Mouse (Mus musculus): Measurements from ENCODE around the gene Stox2. TPM values are rescaled to one million over a fixed set of nuclear protein-coding genes. Genes with fewer than 3 reads are reported as not detected.

Stox2 gene
- polyA plus RNA-seq, 1 experiment from 2014 or later, result 8.1 TPM

GRCm38 (mm10) chr8:47392290-47392689, 53.9 kb downstream of the Stox2 start:
- H3K9me3 ChIP-seq, result no peaks in the 10 kb centered on the region
- no peak overlapping the region for H3K27ac ChIP-seq
- H3K4me1 ChIP-seq (replicated peaks), result no peaks in the 10 kb centered on the region
- 83% methylated on average over 18 of the region's 18 CpGs for WGBS
- no peak overlapping the region for H3K4me2 ChIP-seq (replicated peaks)
- H3K9ac ChIP-seq, result no peak overlapping the region
- H3K27me3 ChIP-seq (replicated peaks), result no peaks in the 10 kb centered on the region
- H3K36me3 ChIP-seq, result no peaks in the 10 kb centered on the region
- no peak for ATAC-seq
- no peak overlapping the region for H3K4me3 ChIP-seq (replicated peaks)

DNA sequence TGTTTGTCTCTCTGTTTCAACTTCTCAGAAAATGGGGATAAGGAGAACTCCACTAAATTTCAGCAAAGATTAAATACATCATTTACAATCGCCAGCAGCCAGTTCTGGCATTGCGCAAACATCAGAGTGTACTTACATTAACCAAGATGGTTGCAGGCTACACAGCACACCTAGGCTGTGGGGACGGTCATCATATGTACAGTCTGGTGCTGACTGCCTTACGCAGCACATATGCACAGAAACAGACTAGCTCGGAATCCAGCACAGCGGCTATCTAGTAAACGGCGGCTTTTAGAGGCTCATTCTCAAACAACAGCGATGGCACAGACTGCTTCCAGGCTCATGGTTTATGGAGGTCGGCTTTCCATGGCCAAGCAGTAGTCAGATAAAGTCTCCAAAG, 54.3 kb downstream of the Stox2 start:
- H3K27ac ChIP-seq, result no peak overlapping the region
- WGBS, result 90% methylated on average over 10 of the region's 10 CpGs

GRCm38 (mm10) chr8:47389430-47389829, 56.7 kb downstream of the Stox2 start:
- Histone ChIP-seq H3K9ac (no peak overlapping the region), H3K4me1 (replicated peaks) (no peaks in the 10 kb centered on the region), H3K27me3 (replicated peaks) (no peaks in the 10 kb centered on the region), H3K9me3 (no peaks in the 10 kb centered on the region), H3K36me3 (no peaks in the 10 kb centered on the region), H3K4me2 (replicated peaks) (no peak overlapping the region), H3K27ac (no peak overlapping the region), H3K4me3 (replicated peaks) (no peak overlapping the region)
- no peak for ATAC-seq
- whole genome bisulfite sequencing, result 67% methylated on average over 3 of the region's 3 CpGs

More for the DNA sequence above, 54.3 kb downstream of the Stox2 start:
- no peak overlapping the region for H3K4me2 ChIP-seq (replicated peaks)
- no peaks in the 10 kb centered on the region for H3K9me3 ChIP-seq
- no peak for ATAC-seq
- no peaks in the 10 kb centered on the region for H3K4me1 ChIP-seq (replicated peaks)
- H3K36me3 ChIP-seq, result no peaks in the 10 kb centered on the region
- no peak overlapping the region for H3K4me3 ChIP-seq (replicated peaks)
- no peaks in the 10 kb centered on the region for H3K27me3 ChIP-seq (replicated peaks)
- H3K9ac ChIP-seq, result no peak overlapping the region

DNA sequence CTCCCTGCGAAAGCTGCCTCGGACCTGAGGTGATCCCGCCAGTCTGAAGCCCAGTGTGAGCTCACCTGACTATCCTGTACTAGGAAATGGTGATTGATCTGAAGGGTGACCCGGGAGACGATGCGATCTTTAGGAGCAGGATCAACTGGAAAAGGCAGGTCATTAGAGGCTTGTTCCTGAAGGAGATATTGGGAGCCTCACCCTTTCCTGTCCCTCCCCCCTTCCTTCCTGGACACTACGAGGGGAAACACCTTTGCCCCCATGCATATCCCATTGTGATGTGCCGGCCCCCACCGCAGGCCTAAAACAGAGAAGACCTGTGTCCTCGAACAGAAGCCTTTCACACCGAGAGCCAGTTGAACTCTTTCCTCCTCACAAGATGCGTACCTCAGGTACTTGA, 58.0 kb downstream of the Stox2 start:
- H3K9ac ChIP-seq, result no peak overlapping the region
- WGBS, result 80% methylated on average over 12 of the region's 12 CpGs
- H3K9me3 ChIP-seq, result no peaks in the 10 kb centered on the region
- H3K36me3 ChIP-seq, result no peaks in the 10 kb centered on the region
- no peak overlapping the region for H3K4me3 ChIP-seq (replicated peaks)
- no peak overlapping the region for H3K27ac ChIP-seq
- H3K4me1 ChIP-seq (replicated peaks), result no peaks in the 10 kb centered on the region
- no peak overlapping the region for H3K4me2 ChIP-seq (replicated peaks)
- H3K27me3 ChIP-seq (replicated peaks), result no peaks in the 10 kb centered on the region
- no peak for ATAC-seq

DNA sequence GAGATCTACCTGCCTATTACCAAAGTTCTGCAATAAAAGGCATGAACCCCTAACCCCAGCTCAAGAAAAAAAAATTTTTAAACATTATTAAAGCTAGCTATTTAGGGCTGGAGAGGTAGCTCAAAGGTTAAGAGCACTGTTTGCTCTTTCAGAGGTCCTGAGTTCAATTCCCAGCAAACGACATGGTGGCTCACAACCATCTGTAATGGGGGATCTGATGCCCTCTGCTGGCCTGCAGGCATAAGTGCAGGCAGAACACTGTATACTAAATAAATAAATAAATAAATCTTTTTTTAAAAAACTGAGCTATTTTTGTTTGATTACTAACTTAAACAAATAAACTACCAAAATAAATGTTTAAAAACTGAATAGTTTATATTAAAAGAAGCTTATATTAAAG, 60.4 kb downstream of the Stox2 start:
- no peaks in the 10 kb centered on the region for H3K4me1 ChIP-seq (replicated peaks)
- no peak overlapping the region for H3K9ac ChIP-seq
- H3K9me3 ChIP-seq, result no peaks in the 10 kb centered on the region
- H3K27ac ChIP-seq, result no peak overlapping the region
- no peaks in the 10 kb centered on the region for H3K27me3 ChIP-seq (replicated peaks)
- no peak for ATAC-seq
- no peak overlapping the region for H3K4me2 ChIP-seq (replicated peaks)
- 64% methylated on average over 1 of the region's 1 CpGs for WGBS
- H3K36me3 ChIP-seq, result no peaks in the 10 kb centered on the region
- no peak overlapping the region for H3K4me3 ChIP-seq (replicated peaks)

DNA sequence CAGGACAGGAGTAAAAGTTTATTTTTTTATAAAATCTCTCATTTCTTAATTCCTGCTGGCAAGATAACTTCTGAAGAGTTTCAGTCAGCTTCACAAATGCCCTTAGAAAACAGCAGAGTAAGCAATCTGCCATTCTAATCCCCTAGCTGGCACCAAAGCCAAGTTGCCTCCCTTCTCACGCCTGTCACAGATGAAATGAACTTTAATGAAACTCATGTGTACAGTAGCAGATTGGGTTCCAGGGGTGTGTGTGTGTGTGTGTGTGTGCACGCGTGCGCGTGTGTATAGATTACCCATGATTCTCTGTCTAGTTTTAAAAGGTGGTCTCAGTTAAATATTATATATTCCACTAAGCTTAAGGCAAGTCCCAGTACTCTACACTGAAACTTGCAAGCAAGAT, 62.0 kb downstream of the Stox2 start:
- H3K4me1 ChIP-seq (replicated peaks), result 0 out of 2 replicates have a peak, but pooled peaks cover 2% of the 10 kb centered on the region
- H3K9ac ChIP-seq, result no peak overlapping the region
- no peak overlapping the region for H3K4me2 ChIP-seq (replicated peaks)
- no peak overlapping the region for H3K4me3 ChIP-seq (replicated peaks)
- 93% methylated on average over 5 of the region's 5 CpGs for WGBS
- no peaks in the 10 kb centered on the region for H3K9me3 ChIP-seq
- no peak overlapping the region for H3K27ac ChIP-seq
- no peak for ATAC-seq
- no peaks in the 10 kb centered on the region for H3K36me3 ChIP-seq
- H3K27me3 ChIP-seq (replicated peaks), result no peaks in the 10 kb centered on the region

GRCm38 (mm10) chr8:47383632-47384031, 62.5 kb downstream of the Stox2 start:
- 88% methylated on average over 9 of the region's 9 CpGs for WGBS
- no peak overlapping the region for H3K9ac ChIP-seq
- no peak overlapping the region for H3K27ac ChIP-seq
- no peaks in the 10 kb centered on the region for H3K9me3 ChIP-seq
- H3K27me3 ChIP-seq (replicated peaks), result no peaks in the 10 kb centered on the region
- no peak overlapping the region for H3K4me3 ChIP-seq (replicated peaks)
- no peak for ATAC-seq
- no peaks in the 10 kb centered on the region for H3K36me3 ChIP-seq
- H3K4me1 ChIP-seq (replicated peaks), result 0 out of 2 replicates have a peak, but pooled peaks cover 2% of the 10 kb centered on the region
- H3K4me2 ChIP-seq (replicated peaks), result no peak overlapping the region

DNA sequence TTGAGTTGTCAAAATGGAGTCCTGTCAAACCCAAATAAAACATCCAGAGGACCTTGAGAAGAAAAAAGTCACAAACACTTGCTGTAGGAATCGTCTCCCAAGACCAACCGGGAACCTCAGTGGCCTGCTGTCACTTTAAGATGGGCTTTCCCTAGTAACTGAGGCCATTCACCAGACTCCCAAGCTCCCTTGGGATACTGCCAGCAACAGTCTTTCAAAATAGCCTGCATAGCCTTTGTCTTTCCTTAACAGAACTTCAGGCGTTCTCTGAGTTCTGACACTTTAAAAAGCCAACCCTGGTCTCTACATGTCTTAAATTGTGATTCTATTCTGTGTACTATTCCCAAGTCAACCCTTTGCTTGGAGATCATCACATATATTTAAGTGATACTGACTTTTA, 64.9 kb downstream of the Stox2 start:
- Histone ChIP-seq H3K27me3 (replicated peaks) (no peaks in the 10 kb centered on the region), H3K9me3 (no peaks in the 10 kb centered on the region), H3K4me1 (replicated peaks) (0 out of 2 replicates have a peak, but pooled peaks cover 2% of the 10 kb centered on the region), H3K4me2 (replicated peaks) (no peak overlapping the region), H3K9ac (no peak overlapping the region), H3K27ac (no peak overlapping the region), H3K36me3 (no peaks in the 10 kb centered on the region), H3K4me3 (replicated peaks) (no peak overlapping the region)
- WGBS, result 61% methylated on average over 3 of the region's 3 CpGs
- ATAC-seq, result no peak

DNA sequence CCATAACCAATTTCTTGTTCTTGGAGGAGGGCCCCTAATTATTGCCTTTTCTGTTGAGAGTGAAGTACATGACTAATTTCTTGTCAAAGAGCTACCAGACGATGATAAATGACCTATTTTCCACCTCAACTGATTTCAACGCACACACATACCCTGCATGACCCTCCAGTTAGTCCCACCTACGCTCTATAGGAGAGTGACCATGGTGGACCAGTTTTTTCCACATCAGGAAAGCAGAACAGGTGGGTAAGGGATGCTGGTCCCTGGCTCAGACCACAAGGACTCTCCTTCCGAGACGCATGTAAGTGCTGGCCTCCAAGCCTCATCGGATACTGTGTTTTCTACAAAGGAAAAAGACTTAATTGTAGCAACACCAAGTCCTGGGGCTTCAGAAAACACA, 65.4 kb downstream of the Stox2 start:
- H3K4me3 ChIP-seq (replicated peaks), result no peak overlapping the region
- no peak overlapping the region for H3K9ac ChIP-seq
- 72% methylated on average over 6 of the region's 6 CpGs for WGBS
- no peak overlapping the region for H3K27ac ChIP-seq
- 0 out of 2 replicates have a peak, but pooled peaks cover 2% of the 10 kb centered on the region for H3K4me1 ChIP-seq (replicated peaks)
- no peaks in the 10 kb centered on the region for H3K9me3 ChIP-seq
- H3K27me3 ChIP-seq (replicated peaks), result no peaks in the 10 kb centered on the region
- no peak for ATAC-seq
- H3K4me2 ChIP-seq (replicated peaks), result no peak overlapping the region
- H3K36me3 ChIP-seq, result no peaks in the 10 kb centered on the region

DNA sequence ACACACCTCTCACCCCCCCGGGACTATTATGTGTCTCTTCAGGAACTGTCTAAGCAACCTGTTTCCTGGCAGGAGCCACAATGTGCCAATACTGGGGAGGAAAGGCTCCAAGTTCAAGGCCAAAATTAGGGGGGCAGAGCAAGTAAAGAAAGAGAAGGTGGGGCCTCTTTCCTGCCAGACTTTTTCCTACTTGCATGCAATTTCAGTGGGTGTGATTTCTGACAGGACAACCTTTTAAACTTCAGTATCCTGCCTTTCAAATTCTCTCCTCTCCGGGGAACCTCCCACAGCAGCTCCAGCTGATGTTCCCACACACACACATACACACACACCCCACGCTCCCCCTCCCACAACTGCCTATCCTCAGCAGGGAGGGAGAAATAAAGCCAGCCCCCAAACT, 66.1 kb downstream of the Stox2 start:
- WGBS, result 58% methylated on average over 3 of the region's 3 CpGs
- ATAC-seq, result peak; percentile 43; the same call in 1 of the 2 replicates
- no peak overlapping the region for H3K4me2 ChIP-seq (replicated peaks)
- no peak overlapping the region for H3K9ac ChIP-seq
- H3K27me3 ChIP-seq (replicated peaks), result no peaks in the 10 kb centered on the region
- no peaks in the 10 kb centered on the region for H3K9me3 ChIP-seq
- H3K27ac ChIP-seq, result no peak overlapping the region
- H3K36me3 ChIP-seq, result no peaks in the 10 kb centered on the region
- H3K4me1 ChIP-seq (replicated peaks), result 0 out of 2 replicates have a peak, but pooled peaks cover 2% of the 10 kb centered on the region
- H3K4me3 ChIP-seq (replicated peaks), result no peak overlapping the region

DNA sequence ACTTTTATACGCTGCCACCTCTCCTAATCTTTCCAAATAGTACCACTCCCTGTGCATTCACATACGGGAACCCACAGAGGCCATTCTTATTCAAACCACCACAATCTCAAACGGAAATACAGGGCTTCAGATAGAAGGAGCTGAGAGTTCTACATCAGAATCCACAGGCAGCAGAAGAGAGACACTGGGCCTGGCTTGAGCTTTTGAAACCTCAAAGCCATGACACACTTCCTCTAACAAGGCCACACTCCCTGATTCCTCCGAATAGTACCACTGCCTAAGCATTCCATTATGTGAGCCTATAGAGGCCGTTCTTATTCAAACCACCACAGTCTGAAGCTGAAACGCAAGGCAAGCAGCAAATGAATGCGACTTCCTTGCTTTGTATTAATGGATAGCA, 69.5 kb downstream of the Stox2 start:
- no peaks in the 10 kb centered on the region for H3K9me3 ChIP-seq
- WGBS, result 92% methylated on average over 7 of the region's 7 CpGs
- H3K9ac ChIP-seq, result no peak overlapping the region
- H3K27ac ChIP-seq, result no peak overlapping the region
- 0 out of 2 replicates have a peak, but pooled peaks cover 2% of the 10 kb centered on the region for H3K4me1 ChIP-seq (replicated peaks)
- H3K36me3 ChIP-seq, result no peaks in the 10 kb centered on the region
- H3K4me3 ChIP-seq (replicated peaks), result no peak overlapping the region
- H3K27me3 ChIP-seq (replicated peaks), result no peaks in the 10 kb centered on the region
- ATAC-seq, result no peak
- no peak overlapping the region for H3K4me2 ChIP-seq (replicated peaks)

GRCm38 (mm10) chr8:47373757-47374156, 72.4 kb downstream of the Stox2 start:
- H3K9ac ChIP-seq, result no peak overlapping the region
- no peak overlapping the region for H3K4me3 ChIP-seq (replicated peaks)
- no peaks in the 10 kb centered on the region for H3K36me3 ChIP-seq
- peaks cover 8% of the 10 kb centered on the region; the same call in 1 of the 2 replicates for H3K4me1 ChIP-seq (replicated peaks)
- H3K27me3 ChIP-seq (replicated peaks), result 0 out of 2 replicates have a peak, but pooled peaks cover 3% of the 10 kb centered on the region
- no peaks in the 10 kb centered on the region for H3K9me3 ChIP-seq
- no peak for ATAC-seq
- no peak overlapping the region for H3K27ac ChIP-seq
- H3K4me2 ChIP-seq (replicated peaks), result no peak overlapping the region
- WGBS, result 80% methylated on average over 7 of the region's 7 CpGs

DNA sequence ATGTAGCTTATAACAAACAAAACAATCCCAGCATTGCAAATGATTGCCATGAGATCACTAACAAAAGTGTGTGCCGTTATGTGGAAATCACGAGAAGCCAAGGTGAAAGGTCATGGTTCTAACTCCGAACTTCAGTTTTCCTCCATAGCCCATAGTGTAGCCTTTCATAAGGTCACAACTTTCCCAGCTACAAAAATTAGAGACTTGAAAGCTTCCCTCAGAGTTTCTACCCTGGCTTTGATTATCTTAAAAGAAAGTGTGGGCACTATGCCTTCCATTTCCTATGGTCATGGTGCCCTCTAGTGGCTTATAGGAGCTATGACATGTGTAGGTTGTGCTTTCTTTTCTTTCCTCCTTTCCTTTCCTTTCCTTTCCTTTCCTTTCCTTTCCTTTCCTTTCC, 74.6 kb downstream of the Stox2 start:
- no peak for ATAC-seq
- WGBS, result 60% methylated on average over 3 of the region's 3 CpGs
- Histone ChIP-seq H3K4me1 (replicated peaks) (peaks cover 8% of the 10 kb centered on the region; the same call in 1 of the 2 replicates), H3K36me3 (no peaks in the 10 kb centered on the region), H3K9ac (no peak overlapping the region), H3K27me3 (replicated peaks) (0 out of 2 replicates have a peak, but pooled peaks cover 3% of the 10 kb centered on the region), H3K9me3 (no peaks in the 10 kb centered on the region), H3K4me3 (replicated peaks) (no peak overlapping the region), H3K27ac (no peak overlapping the region), H3K4me2 (replicated peaks) (no peak overlapping the region)

All from intestine, embryonic 15.5 days (tissue).